30 mouse cellular contexts compared by ENCODE assay signal in the genomic region with DNA sequence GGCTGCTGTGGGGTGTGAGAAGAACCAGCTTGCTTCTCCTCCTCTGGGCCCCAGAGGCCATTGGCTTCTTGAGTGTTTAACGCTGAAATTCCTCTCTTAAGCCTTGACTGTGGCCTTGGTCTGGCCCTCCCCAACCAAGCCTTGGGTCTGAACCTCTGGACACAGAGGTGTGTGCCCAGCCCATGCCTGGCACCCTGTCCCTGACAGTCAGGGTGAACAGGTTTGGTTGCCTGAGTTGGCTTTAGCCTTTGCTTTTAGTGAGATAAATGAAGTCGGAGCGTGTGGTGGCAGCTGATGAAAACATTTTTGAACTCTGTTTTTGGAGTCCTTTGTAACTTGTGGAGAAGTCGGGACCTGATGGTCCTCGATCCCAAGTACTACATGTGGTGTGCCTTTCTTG. TPM values are rescaled to one million over a fixed set of nuclear protein-coding genes. Genes with fewer than 3 reads are reported as not detected.
"Had no signal": no experiment of that assay in that cellular context is flagged by ENCODE, and none has a peak within 500 bp of the region (broad histone marks: within the 10 kb centered on the region; RNA-seq: fewer than 3 reads in every experiment).

No protein-coding gene starts in this region.

- DNase-seq: gastrocnemius, adult 2 months; gastrocnemius, postnatal 10 days; gastrocnemius, postnatal 25 days; heart, adult 18-20 months; heart, postnatal 10 days; heart, postnatal 4 days; kidney, adult 18-20 months; kidney, adult 8-10 months; kidney, postnatal 10 days; kidney, postnatal 36 days; layer of hippocampus, adult 9-11 months; layer of hippocampus, postnatal 36 days; left cerebral cortex, postnatal 4 days had no signal

RNA-seq across cellular contexts. Expression of gene Krt80, which starts 20.2 kb away (rescaled TPM):
- polyA plus RNA-seq: limb, embryonic 11.5 days had no signal

RNA-seq across cellular contexts. Expression of gene Krt87, which starts 48.4 kb away (rescaled TPM):
- polyA plus RNA-seq: heart, embryonic 10.5 days; heart, embryonic 12.5 days; heart, embryonic 14.5 days; kidney, embryonic 14.5 days; limb, embryonic 11.5 days had no signal

RNA-seq across cellular contexts. Expression of gene Krt88, which starts 57.3 kb away (rescaled TPM):
- polyA plus RNA-seq: frontal cortex, adult 2 months; heart, embryonic 10.5 days; heart, embryonic 12.5 days; heart, embryonic 14.5 days; heart, embryonic 16.5 days; hindbrain, embryonic 10.5 days; hindbrain, embryonic 12.5 days; hindbrain, embryonic 14.5 days; hindbrain, embryonic 16.5 days; inflammation-experienced regulatory T-cells, adult 6 months; intestine, embryonic 15.5 days; intestine, postnatal 0 days; kidney, embryonic 14.5 days; kidney, embryonic 16.5 days; limb, embryonic 11.5 days; limb, embryonic 13.5 days; limb, embryonic 15.5 days had no signal
